Mouse (Mus musculus) hindbrain, embryonic 11.5 days (tissue): ENCODE measurements around the gene Trpd52l3. TPM values are rescaled to one million over a fixed set of nuclear protein-coding genes. Genes with fewer than 3 reads are reported as not detected.

Experiments used
- ATAC-seq: fragments of 200-750 bp; cut with Nextera tagmentation; 2 replicates; pipeline ENCODE4 v1.8.0; 2017; ENCODE audit warnings: mild to moderate bottlenecking, moderate TSS enrichment, moderate library complexity; ENCODE audit not compliant: low FRiP score
- DNase-seq: peaks from one replicate; pipeline ENCODE4 v3.0.0-alpha.2; 2015; ENCODE audit warnings: low spot score
- H3K27ac ChIP-seq: fragments of 300-500 bp; sonication (generic); 2 replicates; pipeline ENCODE4 v1.5.1; 2014; ENCODE audit warnings: mild to moderate bottlenecking, low read depth, low read length
- H3K27me3 ChIP-seq: fragments of 300-500 bp; sonication (generic); 2 replicates; pipeline ENCODE4 v1.6.1; 2014; ENCODE audit warnings: mild to moderate bottlenecking, low read length, moderate library complexity, mixed read lengths; ENCODE audit not compliant: control insufficient read depth, insufficient read depth
- H3K36me3 ChIP-seq: fragments of 300-500 bp; sonication (generic); 2 replicates; pipeline ENCODE4 v1.6.1; 2014; ENCODE audit warnings: mild to moderate bottlenecking, low read length, moderate library complexity, mixed read lengths; ENCODE audit not compliant: control insufficient read depth, insufficient read depth
- H3K4me1 ChIP-seq: fragments of 300-500 bp; sonication (generic); replicated peaks from 2 replicates; pipeline ENCODE4 v1.6.1; 2014; ENCODE audit warnings: low read length, mixed read lengths; ENCODE audit not compliant: control insufficient read depth, insufficient read depth
- H3K4me2 ChIP-seq: fragments of 300-500 bp; sonication (generic); replicated peaks from 2 replicates; pipeline ENCODE4 v1.6.1; 2014; ENCODE audit warnings: mild to moderate bottlenecking, low read depth, low read length
- H3K4me3 ChIP-seq: fragments of 300-500 bp; sonication (generic); 2 replicates; pipeline ENCODE4 v1.5.1; 2014; ENCODE audit warnings: low read depth, low read length
- H3K9ac ChIP-seq: fragments of 300-500 bp; sonication (generic); 2 replicates; pipeline ENCODE4 v1.6.1; 2014; ENCODE audit warnings: low read depth, low read length
- H3K9me3 ChIP-seq: fragments of 300-500 bp; sonication (generic); 2 replicates; pipeline ENCODE4 v1.6.1; 2016; ENCODE audit warnings: low read length; ENCODE audit not compliant: control insufficient read depth
- WGBS: fragments of 180-500 bp; shearing (Covaris S2); extraction: QIAGEN DNeasy Blood & Tissue Kit; methylation state at CpG from one replicate; pipeline ENCODE4 v1.1.7; 2014; 5-methylcytosine and 5-hydroxymethylcytosine counted together
- polyA plus RNA-seq: library from polyadenylated mRNA; unstranded; fragments of >200 nt; fragmentation: Nextera tagmentation; extraction: Ambion mirVana; gene quantifications from 2 replicates; pipeline ENCODE4 v1.2.1, GENCODE M21; 2014

Trpd52l3 gene
- polyA plus RNA-seq, 1 experiment from 2014 or later, result not detected

DNA sequence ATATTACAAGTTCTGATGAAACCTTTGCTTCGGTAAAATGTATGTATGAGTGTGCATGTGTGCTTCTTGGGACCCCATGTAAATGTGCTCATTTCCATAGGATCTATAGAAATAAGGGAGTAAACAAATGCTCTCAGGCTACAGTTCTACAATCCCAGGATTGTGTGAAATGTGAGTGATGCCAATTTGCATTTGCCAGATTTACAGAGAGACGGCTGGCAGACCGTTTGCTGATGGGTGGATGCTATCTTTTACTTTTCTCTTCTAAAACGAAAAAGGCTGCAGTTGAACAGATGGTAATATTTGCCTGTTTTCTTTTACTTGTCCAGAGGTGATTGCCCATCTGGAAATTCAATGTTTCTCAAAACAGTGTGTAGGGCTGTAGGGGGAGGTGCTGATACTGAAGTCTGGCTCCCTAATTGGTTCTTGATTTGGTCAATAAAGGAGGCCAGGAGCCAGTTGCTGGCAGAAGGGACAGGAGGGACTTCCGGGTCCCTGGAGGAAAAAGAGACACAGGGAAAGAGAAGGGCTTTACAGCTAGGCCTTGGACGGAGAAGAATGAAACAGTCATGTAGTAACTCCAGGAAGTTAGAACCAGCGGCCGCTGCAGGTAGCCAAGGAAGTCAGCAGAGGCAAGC lies 24.0 kb upstream of the Trpd52l3 start:
- DNase-seq (no peak), ATAC-seq (no peak)
- Histone ChIP-seq H3K27me3 (no peaks in the 10 kb centered on the region), H3K4me3 (no peak overlapping the region), H3K36me3 (no peaks in the 10 kb centered on the region), H3K4me2 (no peak overlapping the region), H3K9ac (no peak overlapping the region), H3K4me1 (no peaks in the 10 kb centered on the region), H3K9me3 (no peaks in the 10 kb centered on the region), H3K27ac (no peak overlapping the region)
- 79% methylated on average over 8 of the region's 8 CpGs for WGBS

DNA sequence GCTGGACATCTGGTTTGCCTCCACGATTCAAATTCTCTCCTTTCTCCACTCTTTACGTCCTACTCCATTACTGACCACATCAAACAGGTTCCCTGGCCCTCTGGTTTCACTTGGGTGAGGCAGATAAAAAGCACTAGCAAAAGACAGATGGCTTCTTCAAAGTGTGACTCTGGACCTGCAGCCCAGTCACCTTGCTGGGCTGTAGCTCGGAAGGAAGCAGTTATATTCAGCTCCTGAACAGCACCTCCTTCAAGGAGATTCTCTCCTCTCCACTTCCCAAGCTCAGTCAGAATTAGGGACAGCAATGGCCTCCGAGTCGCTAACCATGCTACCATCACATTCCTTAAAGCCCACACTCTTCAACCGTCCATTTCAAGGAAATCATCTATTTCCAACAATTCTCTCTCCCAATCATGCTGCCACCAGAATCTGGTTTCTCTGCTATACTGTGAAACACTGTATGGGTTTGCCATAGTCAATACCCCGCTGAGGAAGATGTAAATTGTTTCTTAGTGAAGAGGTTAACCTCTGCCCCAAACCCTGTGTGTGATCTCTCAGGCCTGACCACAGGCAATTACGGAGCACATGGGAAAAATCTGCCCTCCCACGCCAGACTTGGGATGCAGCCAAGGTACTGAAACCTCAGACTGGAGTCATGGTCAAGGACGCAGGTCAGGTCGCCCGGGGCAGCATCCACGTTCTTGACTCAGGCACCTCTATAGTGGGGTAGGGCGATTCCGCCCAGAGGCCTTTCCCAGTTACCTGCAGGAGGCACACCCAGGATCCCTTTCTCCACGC lies 19.2 kb upstream of the Trpd52l3 start:
- H3K36me3 ChIP-seq, result no peaks in the 10 kb centered on the region
- no peak overlapping the region for H3K9ac ChIP-seq
- DNase-seq (no peak), ATAC-seq (no peak)
- H3K9me3 ChIP-seq, result no peaks in the 10 kb centered on the region
- no peaks in the 10 kb centered on the region for H3K4me1 ChIP-seq
- H3K27me3 ChIP-seq, result no peaks in the 10 kb centered on the region
- WGBS, result 69% methylated on average over 16 of the region's 16 CpGs
- no peak overlapping the region for H3K4me2 ChIP-seq
- H3K4me3 ChIP-seq, result no peak overlapping the region
- H3K27ac ChIP-seq, result no peak overlapping the region

DNA sequence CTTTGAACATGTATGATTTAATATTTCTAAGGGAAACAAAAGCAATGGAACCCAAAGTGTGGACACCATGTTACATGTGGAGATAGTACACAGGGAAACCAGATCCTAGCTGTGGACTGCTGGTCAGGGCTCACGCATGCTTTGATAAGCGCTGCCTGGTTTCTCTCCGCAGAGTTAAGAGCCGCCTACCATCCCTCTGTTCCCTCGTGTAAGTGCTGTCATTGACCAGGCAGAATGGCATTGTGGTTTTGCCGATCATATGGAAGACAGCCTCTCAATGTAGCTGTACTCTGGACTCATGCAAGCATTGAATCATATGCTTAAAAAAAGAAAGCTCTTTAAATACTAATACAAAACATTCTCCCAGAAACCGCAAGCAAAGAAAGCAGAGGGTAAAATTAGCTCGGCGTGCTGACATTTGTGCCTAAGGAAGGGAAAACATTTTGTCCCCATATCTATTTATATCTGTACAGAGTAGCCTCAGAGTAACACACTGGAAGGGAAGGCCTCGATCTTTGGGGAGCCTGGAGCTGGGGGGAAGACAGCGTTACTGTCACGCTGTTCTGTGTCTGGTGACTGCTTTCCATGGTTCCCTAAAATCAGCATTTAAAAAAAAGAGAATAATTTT lies 17.0 kb upstream of the Trpd52l3 start:
- ATAC-seq, result no peak
- no peaks in the 10 kb centered on the region for H3K36me3 ChIP-seq
- 88% methylated on average over 12 of the region's 12 CpGs for WGBS

DNA sequence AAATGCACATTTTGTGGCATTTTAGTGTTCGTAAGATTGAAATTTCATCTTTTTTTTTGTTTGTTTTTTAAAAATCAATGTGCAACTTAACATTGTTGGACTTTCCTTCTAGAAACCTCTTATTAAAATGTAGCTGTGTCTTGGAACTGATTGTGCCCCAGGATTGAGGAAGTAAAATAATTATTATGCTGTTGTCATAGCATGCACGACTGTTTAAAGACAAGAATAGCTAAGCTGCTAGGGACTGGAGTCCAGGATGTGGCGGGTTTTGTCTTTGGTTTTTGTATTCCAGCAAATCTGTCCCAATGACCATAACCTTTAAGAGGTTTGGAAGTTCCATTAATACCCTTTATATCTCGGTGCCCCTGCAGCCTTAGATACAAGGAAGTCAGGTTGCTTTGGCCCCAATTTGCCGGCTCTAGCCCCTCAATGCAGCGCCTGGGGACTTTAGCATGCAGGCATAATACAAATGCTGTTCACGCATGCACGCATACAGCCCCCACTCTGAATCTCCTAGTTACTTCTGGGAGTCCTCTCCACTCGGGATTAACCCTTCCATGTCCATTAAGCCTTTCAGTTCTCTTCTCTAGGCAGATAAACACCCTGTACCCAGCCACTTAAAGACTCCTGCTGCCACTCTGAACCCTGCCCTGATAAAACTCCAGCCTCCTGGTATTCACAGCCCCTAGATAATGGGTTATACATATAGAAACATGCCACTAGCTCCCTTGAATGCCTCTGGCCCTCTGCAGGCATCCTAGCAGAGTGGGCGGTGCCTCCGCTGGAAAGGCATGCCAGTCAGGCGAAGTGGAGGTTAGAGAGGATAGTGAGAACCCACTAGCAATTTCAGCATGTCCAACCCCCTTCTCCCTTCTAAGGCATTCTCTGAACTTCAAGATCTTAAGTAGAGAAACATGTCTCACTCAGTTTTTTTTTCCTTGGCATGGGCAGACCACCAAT lies 2.9 kb upstream of the Trpd52l3 start:
- no peaks in the 10 kb centered on the region for H3K4me1 ChIP-seq
- H3K36me3 ChIP-seq, result no peaks in the 10 kb centered on the region
- no peak overlapping the region for H3K9ac ChIP-seq
- no peak overlapping the region for H3K27ac ChIP-seq
- DNase-seq (peak; percentile 16), ATAC-seq (no peak)
- no peaks in the 10 kb centered on the region for H3K9me3 ChIP-seq
- no peak overlapping the region for H3K4me3 ChIP-seq
- H3K4me2 ChIP-seq, result no peak overlapping the region
- WGBS, result 46% methylated on average over 12 of the region's 12 CpGs
- no peaks in the 10 kb centered on the region for H3K27me3 ChIP-seq

More for the DNA sequence above, 17.0 kb upstream of the Trpd52l3 start:
- no peak overlapping the region for H3K9ac ChIP-seq
- H3K4me2 ChIP-seq, result no peak overlapping the region
- no peaks in the 10 kb centered on the region for H3K27me3 ChIP-seq
- no peak overlapping the region for H3K4me3 ChIP-seq
- no peak overlapping the region for H3K27ac ChIP-seq
- H3K9me3 ChIP-seq, result no peaks in the 10 kb centered on the region
- no peaks in the 10 kb centered on the region for H3K4me1 ChIP-seq
- DNase-seq, result no peak

DNA sequence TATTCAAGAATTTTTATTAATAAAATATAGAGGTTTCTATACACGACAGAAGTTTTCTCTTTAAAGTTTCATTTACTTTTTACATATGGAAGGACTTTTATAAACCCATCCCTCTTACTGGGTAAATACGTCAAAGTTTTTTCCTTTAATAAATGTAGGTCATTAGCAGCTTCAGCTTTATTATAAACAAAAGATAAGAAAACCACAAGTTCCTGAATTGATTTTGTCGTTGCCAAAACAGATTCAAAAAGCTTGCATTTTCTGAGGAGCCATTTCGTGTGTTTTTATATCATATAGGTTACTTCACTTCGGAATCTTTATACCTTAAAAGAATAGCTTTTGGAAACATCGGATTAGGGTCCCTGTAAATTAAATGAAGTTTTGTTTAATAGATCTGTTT lies 2.0 kb upstream of the Trpd52l3 start:
- no peak overlapping the region for H3K27ac ChIP-seq
- H3K9me3 ChIP-seq, result no peaks in the 10 kb centered on the region
- no peak overlapping the region for H3K4me3 ChIP-seq
- H3K27me3 ChIP-seq, result no peaks in the 10 kb centered on the region
- no peak overlapping the region for H3K9ac ChIP-seq
- H3K4me1 ChIP-seq, result no peaks in the 10 kb centered on the region
- ATAC-seq (no peak), DNase-seq (no peak)
- H3K4me2 ChIP-seq, result no peak overlapping the region
- 86% methylated on average over 6 of the region's 6 CpGs for whole genome bisulfite sequencing
- no peaks in the 10 kb centered on the region for H3K36me3 ChIP-seq

DNA sequence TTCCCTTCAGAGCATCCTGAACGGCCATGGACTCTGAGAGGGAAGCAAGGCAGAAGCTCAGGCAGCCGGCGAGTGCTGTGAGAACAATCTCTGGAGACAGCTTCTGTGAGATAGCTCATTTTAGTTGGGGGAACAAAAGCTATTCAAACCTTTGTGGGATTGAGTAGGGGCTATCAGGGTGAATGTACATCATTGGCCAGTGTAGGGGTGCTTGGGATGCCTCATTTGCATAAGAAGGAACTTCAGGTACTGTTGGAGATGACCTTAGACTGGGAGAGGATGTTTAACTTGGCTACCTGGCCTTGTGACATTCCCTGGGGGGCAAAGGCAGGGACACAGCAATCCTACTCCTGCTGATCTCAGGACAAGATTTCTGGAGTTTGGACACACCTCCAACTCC lies 2.8 kb downstream of the Trpd52l3 start:
- 75% methylated on average over 3 of the region's 3 CpGs for WGBS
- Histone ChIP-seq H3K4me1 (no peaks in the 10 kb centered on the region), H3K4me3 (no peak overlapping the region), H3K27me3 (no peaks in the 10 kb centered on the region), H3K36me3 (no peaks in the 10 kb centered on the region), H3K9me3 (no peaks in the 10 kb centered on the region), H3K4me2 (no peak overlapping the region), H3K27ac (no peak overlapping the region), H3K9ac (no peak overlapping the region)
- ATAC-seq, result no peak
- no peak for DNase-seq

DNA sequence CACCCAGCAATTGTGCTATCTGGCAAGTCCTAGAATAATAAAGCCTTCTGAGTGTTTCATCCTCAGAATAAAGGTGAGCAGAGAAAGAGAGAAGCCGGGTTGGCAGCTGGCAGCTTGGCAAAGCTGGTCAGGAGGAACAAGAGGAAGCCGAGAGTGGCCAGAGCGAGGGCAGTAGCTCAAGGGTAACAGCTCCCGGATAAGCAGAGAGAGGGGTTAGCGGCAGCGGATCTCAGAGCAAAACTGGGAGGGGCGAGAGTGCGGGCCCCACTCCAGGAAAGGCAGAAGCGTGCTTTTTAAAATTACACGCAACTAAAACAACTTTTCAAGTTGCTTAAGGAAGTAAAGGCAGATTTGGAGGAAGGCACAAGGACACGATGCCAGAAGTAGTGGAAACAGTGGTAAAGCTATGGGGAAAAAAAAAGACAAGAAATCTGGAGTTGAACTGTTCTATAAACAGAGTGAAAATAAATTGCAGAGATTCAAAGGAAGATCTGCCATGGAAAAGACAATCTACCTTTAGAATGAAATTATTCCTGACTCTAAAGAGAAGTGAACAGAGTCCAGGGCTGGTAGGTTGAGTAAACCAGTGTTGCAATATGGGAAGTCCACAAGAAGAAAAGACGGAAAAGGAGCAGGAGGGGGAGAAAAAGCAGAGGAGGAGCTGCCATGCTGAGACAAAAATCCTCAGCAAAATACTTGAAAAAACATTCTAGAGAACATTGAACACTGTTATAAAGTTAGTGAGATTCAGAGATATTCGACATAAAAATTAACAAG lies 7.1 kb downstream of the Trpd52l3 start:
- Histone ChIP-seq H3K9me3 (no peaks in the 10 kb centered on the region), H3K27ac (no peak overlapping the region), H3K4me3 (no peak overlapping the region), H3K36me3 (no peaks in the 10 kb centered on the region), H3K4me2 (no peak overlapping the region), H3K4me1 (no peaks in the 10 kb centered on the region), H3K9ac (no peak overlapping the region), H3K27me3 (no peaks in the 10 kb centered on the region)
- DNase-seq (no peak), ATAC-seq (no peak)
- WGBS, result 85% methylated on average over 13 of the region's 13 CpGs

DNA sequence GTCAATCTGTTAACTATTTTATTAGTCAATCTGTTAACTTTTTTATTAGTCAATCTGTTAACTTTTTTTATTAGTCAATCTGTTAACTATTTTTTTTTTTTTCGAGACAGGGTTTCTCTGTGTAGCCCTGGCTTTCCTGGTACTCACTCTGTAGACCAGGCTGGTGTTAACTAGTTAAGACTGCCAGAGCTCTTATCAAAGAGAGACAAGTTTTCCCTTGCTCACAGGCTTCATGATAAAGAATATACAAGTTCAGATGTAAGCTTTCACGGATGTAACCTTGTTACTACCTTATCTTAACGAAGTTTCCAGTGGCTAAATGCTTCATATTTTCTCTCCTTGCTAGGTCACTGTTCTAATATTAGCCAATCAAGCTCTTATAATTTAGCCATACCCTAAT lies 10.7 kb downstream of the Trpd52l3 start:
- no peak for DNase-seq
- Histone ChIP-seq H3K9ac (no peak overlapping the region), H3K4me3 (no peak overlapping the region), H3K4me2 (no peak overlapping the region), H3K27ac (no peak overlapping the region), H3K4me1 (no peaks in the 10 kb centered on the region), H3K36me3 (no peaks in the 10 kb centered on the region), H3K9me3 (no peaks in the 10 kb centered on the region), H3K27me3 (no peaks in the 10 kb centered on the region)
- 88% methylated on average over 3 of the region's 3 CpGs for WGBS
- ATAC-seq, result no peak
